Mouse (Mus musculus) subcutaneous adipose tissue, adult 2 months (tissue): ENCODE results near the gene Anapc13. TPM values are rescaled to one million over a fixed set of nuclear protein-coding genes. Genes with fewer than 3 reads are reported as not detected.

Experiments
- polyA plus RNA-seq: library from polyadenylated mRNA; depleted of rRNA; stranded (reverse); fragments of >200 nt; gene quantifications from 2 replicates; pipeline ENCODE4 v1.2.3, GENCODE M21; 2012; ENCODE audit warnings: low replicate concordance; rRNA removed

Gene Anapc13
- 78.7 and 88.1 TPM in 2 replicates for polyA plus RNA-seq

DNA sequence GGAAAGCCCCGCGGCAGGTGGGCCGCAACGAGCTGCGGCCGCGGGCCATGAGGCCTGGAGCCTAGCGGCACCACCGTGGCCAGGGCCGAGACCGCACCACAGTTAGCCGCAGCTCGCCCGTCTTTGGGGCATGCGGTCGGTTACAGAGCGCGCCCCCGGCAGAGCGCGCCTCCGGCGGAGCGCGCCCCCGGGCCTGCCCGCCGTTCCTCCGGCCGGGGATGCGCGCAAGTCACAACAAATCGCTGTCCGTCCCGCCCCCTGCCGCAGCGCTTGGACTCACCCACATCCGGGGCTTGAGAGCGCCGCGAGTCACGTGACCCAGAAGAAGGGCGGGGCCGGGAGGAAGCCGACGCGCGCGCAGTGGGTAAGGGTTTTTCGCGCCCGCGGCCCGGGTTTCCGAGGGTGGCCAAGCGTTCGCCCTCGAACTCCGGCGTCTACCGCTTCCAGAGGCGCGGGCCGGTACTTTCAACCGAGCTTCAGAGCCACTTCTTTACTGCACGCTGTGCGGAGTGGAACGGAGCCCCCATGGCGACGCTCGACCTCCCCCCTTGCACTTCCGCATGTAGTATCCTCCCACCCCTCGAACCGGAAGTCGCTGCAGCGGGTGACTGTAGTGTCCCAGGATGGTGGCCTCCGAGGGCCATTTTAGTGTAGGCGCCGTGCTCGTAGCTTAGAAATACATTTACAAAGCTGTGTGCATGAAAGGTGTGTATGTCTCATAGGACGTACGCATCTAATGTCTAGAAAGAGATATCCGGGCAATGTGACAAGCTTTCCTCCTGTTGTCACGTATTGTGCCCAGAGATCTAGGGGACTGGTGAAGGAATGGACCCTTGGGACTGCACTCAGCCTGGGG is at the start of gene Anapc13, which contains the start of gene Cep63:
Gene Anapc13, plus strand, starts transcription at position 314 of the 856 bp plus-strand sequence.
Gene Cep63, minus strand, starts transcription at position 552 of the 856 bp plus-strand sequence.

Other genes with a start within 250 kb of the Anapc13 start
- 0.14 and 0.42 TPM in 2 replicates for gene Ky, start 120.5 kb upstream of the Anapc13 start, polyA plus RNA-seq
- gene Cep63, start 238 bp downstream of the Anapc13 start, polyA plus RNA-seq, result 4.9 and 6.3 TPM in 2 replicates
- 41.8 and 124 TPM in 2 replicates for gene Amotl2, start 90.4 kb downstream of the Anapc13 start, polyA plus RNA-seq
- 66.2 and 83.5 TPM in 2 replicates for gene Ryk, start 208.6 kb downstream of the Anapc13 start, polyA plus RNA-seq